Mouse (Mus musculus): ENCODE data around the gene Kif7. TPM values are rescaled to one million over a fixed set of nuclear protein-coding genes. Genes with fewer than 3 reads are reported as not detected.

The Kif7 gene
- polyA plus RNA-seq, 1 experiment from 2014 or later = 0.35 TPM

DNA sequence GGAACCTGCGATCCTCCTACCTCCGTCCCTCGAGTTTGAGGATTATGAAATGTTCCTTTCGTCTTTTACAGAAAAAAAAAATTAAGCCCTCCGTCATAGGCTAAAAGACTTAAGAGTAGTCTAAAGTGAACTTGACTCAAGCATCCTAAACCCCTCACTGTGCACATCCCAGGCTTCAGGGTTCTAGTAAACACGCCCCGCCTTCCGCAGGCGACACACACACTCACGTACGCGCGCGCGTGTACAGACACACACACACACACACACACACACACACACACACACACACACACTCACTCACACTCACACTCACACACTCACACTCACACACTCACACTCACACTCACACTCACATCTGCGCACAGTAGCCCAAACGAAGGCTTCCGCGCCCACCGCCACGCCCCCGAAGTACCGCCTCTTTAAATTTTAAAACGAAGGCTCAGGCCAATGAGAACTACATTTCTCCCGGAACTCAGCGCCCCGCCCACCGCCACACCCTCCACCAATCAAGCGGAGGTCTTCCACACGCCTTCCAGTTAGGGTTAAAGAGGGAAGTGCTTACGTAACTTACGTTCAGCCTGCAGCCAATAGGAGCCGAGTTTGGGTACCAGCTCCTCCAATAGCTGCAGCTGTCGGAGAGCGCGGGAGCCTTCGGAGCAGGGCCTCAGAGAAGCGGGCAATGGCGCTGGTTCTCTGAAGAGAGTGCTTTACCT, 55.8 kb downstream of the Kif7 start, which contains the start of gene Ticrr:
Gene Ticrr, plus strand, starts transcription at position 619 of the 713 bp plus-strand sequence.
- Histone ChIP-seq H3K4me2 (peak within 1 kb of the TSS; percentile 87), H3K27ac (peak within 1 kb of the TSS; percentile 60), H3K4me3 (replicated peaks) (peak within 1 kb of the TSS; percentile 93), H3K9ac (peak within 1 kb of the TSS; percentile 91), H3K4me1 (replicated peaks) (peaks cover 41% of the 10 kb centered on the region), H3K9me3 (replicated peaks) (no peaks in the 10 kb centered on the region), H3K36me3 (peaks cover 16% of the 10 kb centered on the region), H3K27me3 (no peaks in the 10 kb centered on the region)
- peak; percentile 98 for ATAC-seq (ENCODE audit: low read depth)
- 1% methylated on average over 39 of the region's 39 CpGs for WGBS (ENCODE audit: insufficient replicate concordance)
- DNase-seq = peak; percentile 98

DNA sequence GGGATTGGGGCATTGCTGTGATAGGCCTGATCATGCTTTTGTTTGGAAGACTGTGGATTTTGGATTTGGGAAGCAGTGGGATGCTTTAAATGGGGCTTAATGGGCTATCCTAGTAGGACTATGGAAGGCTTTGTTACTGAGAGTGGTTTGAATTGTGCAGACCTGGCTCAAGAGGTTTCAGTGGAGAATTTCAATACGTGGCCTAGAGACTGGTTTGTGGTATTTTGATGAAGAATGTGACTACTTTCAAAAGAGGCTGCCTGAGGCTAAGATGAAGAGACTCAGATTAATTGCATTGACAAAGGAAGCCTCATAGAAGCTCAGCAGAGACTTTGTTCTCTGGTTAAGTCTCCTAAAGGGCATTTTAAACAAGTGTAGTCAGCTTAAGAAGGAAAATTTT, 60.9 kb downstream of the Kif7 start:
- no peak for ATAC-seq (ENCODE audit: low read depth)
- 45% methylated on average over 1 of the region's 1 CpGs for WGBS (ENCODE audit: insufficient replicate concordance)

DNA sequence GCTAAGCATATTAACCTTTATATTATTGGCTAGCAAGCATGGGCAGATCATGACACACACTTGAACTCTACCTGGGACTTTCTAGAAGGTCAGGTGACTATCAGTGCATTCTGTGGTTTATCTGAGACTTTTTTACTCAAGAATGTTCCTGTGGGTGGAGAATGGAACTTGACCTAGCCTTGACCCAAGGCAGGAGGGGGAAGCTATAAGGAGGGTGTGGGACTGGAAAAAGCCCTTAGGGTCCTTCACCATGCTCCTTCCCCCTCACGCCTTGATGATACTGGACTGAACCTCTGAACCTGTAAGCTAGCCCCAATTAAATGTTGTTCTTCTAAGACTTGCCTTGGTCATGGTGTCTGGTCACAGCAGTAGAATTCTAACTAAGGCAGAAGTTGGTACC, 61.3 kb downstream of the Kif7 start:
- peaks cover 7% of the 10 kb centered on the region for H3K4me1 ChIP-seq (replicated peaks)
- H3K27ac ChIP-seq = no peak overlapping the region
- DNase-seq = no peak
- H3K9me3 ChIP-seq (replicated peaks) = no peaks in the 10 kb centered on the region
- no peak overlapping the region for H3K9ac ChIP-seq
- no peak for ATAC-seq (ENCODE audit: low read depth)
- no peak overlapping the region for H3K4me2 ChIP-seq
- H3K36me3 ChIP-seq = no peaks in the 10 kb centered on the region
- no peak overlapping the region for H3K4me3 ChIP-seq (replicated peaks)
- no peaks in the 10 kb centered on the region; the same call in 1 of the 2 replicates for H3K27me3 ChIP-seq
- 68% methylated on average over 1 of the region's 1 CpGs for WGBS (ENCODE audit: insufficient replicate concordance)

More for the DNA sequence above, 60.9 kb downstream of the Kif7 start:
- Histone ChIP-seq H3K9me3 (replicated peaks) (no peaks in the 10 kb centered on the region), H3K4me3 (replicated peaks) (no peak overlapping the region), H3K27me3 (no peaks in the 10 kb centered on the region; the same call in 1 of the 2 replicates), H3K36me3 (no peaks in the 10 kb centered on the region), H3K4me2 (no peak overlapping the region), H3K9ac (no peak overlapping the region), H3K4me1 (replicated peaks) (peaks cover 10% of the 10 kb centered on the region), H3K27ac (no peak overlapping the region)
- DNase-seq = no peak

DNA sequence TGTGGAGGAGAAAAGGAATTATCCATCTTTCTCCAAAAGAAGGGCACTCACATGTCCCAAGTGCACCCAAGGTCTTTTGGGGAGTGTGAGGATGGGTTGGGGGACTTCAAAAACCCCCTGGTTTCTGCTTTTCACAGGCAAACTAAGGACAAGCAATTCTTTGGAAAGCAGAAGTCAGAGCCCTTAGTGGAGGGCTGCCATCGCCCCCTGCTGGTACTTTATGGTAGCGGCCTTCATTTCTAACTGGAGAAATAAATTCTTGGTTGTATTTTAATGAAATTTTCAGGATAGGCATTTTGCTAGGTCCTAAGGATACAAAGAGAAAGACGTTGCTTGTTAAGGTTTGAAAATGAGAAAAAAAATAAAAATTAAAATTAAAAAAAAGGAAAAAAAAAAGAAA, 66.5 kb downstream of the Kif7 start:
- Histone ChIP-seq H3K9me3 (replicated peaks) (no peaks in the 10 kb centered on the region), H3K36me3 (no peaks in the 10 kb centered on the region)
- 8% methylated on average over 3 of the region's 3 CpGs for WGBS (ENCODE audit: insufficient replicate concordance)

More for the DNA sequence above, 66.5 kb downstream of the Kif7 start:
- H3K4me3 ChIP-seq (replicated peaks) = no peak overlapping the region
- no peaks in the 10 kb centered on the region for H3K4me1 ChIP-seq (replicated peaks)
- no peak overlapping the region for H3K9ac ChIP-seq
- ATAC-seq (ENCODE audit: low read depth) (no peak), DNase-seq (peak; percentile 13)
- H3K4me2 ChIP-seq = no peak overlapping the region
- H3K27ac ChIP-seq = no peak overlapping the region
- H3K27me3 ChIP-seq = peaks cover 5% of the 10 kb centered on the region

Other genes starting within 250 kb of the Kif7 start
- gene Polg, start 249.4 kb downstream of the Kif7 start, polyA plus RNA-seq (2015; fragmentation: Nextera tagmentation; extraction: Ambion mirVana) = 15.4 and 18.5 TPM in 2 replicates
- gene Rhcg, start 98.1 kb downstream of the Kif7 start, polyA plus RNA-seq (2015; fragmentation: Nextera tagmentation; extraction: Ambion mirVana) = 0.09 TPM in 1 of 2 replicates, not detected in the other
- gene Ticrr, start 55.5 kb downstream of the Kif7 start, polyA plus RNA-seq (2015; fragmentation: Nextera tagmentation; extraction: Ambion mirVana) = 5.3 and 7.1 TPM in 2 replicates
- gene Plin1, start 17.2 kb upstream of the Kif7 start, polyA plus RNA-seq (2015; fragmentation: Nextera tagmentation; extraction: Ambion mirVana) = not detected in 2 replicates
- 1.6 and 1.9 TPM in 2 replicates for gene Pex11a, start 27.4 kb upstream of the Kif7 start, polyA plus RNA-seq (2015; fragmentation: Nextera tagmentation; extraction: Ambion mirVana)
- gene Wdr93, start 27.4 kb upstream of the Kif7 start, polyA plus RNA-seq (2015; fragmentation: Nextera tagmentation; extraction: Ambion mirVana) = 0.08 and 0.12 TPM in 2 replicates
- gene Mesp1, start 78.1 kb upstream of the Kif7 start, polyA plus RNA-seq (2015; fragmentation: Nextera tagmentation; extraction: Ambion mirVana) = not detected in 2 replicates
- gene Mesp2, start 95.0 kb upstream of the Kif7 start, polyA plus RNA-seq (2015; fragmentation: Nextera tagmentation; extraction: Ambion mirVana) = 0.08 and 0.09 TPM in 2 replicates
- 10.9 and 17.1 TPM in 2 replicates for gene Anpep, start 145.3 kb upstream of the Kif7 start, polyA plus RNA-seq (2015; fragmentation: Nextera tagmentation; extraction: Ambion mirVana)
- 11.3 and 17.1 TPM in 2 replicates for gene Ap3s2, start 204.9 kb upstream of the Kif7 start, polyA plus RNA-seq (2015; fragmentation: Nextera tagmentation; extraction: Ambion mirVana)
- gene Arpin, start 219.6 kb upstream of the Kif7 start, polyA plus RNA-seq (2015; fragmentation: Nextera tagmentation; extraction: Ambion mirVana) = 4.1 and 4.7 TPM in 2 replicates

Measured in liver, embryonic 13.5 days (tissue).